Mouse (Mus musculus): ENCODE results near the gene Gm12166. TPM values are rescaled to one million over a fixed set of nuclear protein-coding genes. Genes with fewer than 3 reads are reported as not detected.

The Gm12166 gene
- polyA plus RNA-seq, 1 experiment from 2014 or later, result 4.1 TPM

- Histone ChIP-seq H3K27me3 (replicated peaks; ENCODE audit: control insufficient read depth, insufficient read depth, low read length) (no peaks in the 10 kb centered on the region), H3K27ac (replicated peaks; ENCODE audit: low read depth, low read length) (no peak overlapping the region), H3K9me3 (ENCODE audit: control insufficient read depth, low read length) (no peaks in the 10 kb centered on the region), H3K36me3 (ENCODE audit: control insufficient read depth, insufficient read depth, low read length) (peaks cover 12% of the 10 kb centered on the region), H3K4me1 (ENCODE audit: control insufficient read depth, insufficient read depth, low read length) (peaks cover 17% of the 10 kb centered on the region; the same call in 1 of the 2 replicates), H3K4me2 (ENCODE audit: low read depth, low read length) (no peak overlapping the region), H3K4me3 (ENCODE audit: low read depth, low read length) (no peak overlapping the region), H3K9ac (ENCODE audit: low read depth, low read length) (no peak overlapping the region)
- DNase-seq (ENCODE audit: low spot score) (no peak), ATAC-seq (ENCODE audit: low read depth) (no peak)
- WGBS, result 81% methylated on average over 6 of the region's 6 CpGs
Measured at GRCm38 (mm10) chr11:46061776-46062445, 9.8 kb upstream of the Gm12166 start.

DNA sequence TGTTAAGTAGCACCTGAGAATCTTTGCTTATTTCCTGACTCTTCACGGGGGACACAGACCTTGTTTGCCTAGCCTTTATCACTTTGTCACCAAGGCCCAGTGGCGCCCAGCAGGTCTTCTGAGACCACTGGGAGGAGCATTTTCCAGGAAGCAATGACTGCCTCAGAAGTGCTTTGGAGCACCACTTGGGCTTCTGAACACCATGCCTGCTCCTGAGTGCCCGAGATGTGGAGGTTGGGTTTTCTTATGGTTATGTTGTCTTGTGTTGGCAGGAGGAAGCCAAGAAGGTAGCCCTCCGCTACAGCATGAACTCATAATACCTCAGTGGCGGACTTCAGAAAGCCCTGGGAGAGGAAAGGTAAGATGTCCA is 8.5 kb upstream of the Gm12166 start:
- no peak overlapping the region for H3K9ac ChIP-seq (ENCODE audit: low read depth, low read length)
- H3K4me2 ChIP-seq (ENCODE audit: low read depth, low read length), result no peak overlapping the region
- DNase-seq (ENCODE audit: low spot score) (no peak), ATAC-seq (ENCODE audit: low read depth) (no peak)
- H3K36me3 ChIP-seq (ENCODE audit: control insufficient read depth, insufficient read depth, low read length), result peaks cover 12% of the 10 kb centered on the region
- peaks cover 13% of the 10 kb centered on the region for H3K4me1 ChIP-seq (ENCODE audit: control insufficient read depth, insufficient read depth, low read length)
- H3K9me3 ChIP-seq (ENCODE audit: control insufficient read depth, low read length), result no peaks in the 10 kb centered on the region
- H3K4me3 ChIP-seq (ENCODE audit: low read depth, low read length), result no peak overlapping the region
- H3K27me3 ChIP-seq (replicated peaks; ENCODE audit: control insufficient read depth, insufficient read depth, low read length), result no peaks in the 10 kb centered on the region
- H3K27ac ChIP-seq (replicated peaks; ENCODE audit: low read depth, low read length), result no peak overlapping the region
- WGBS, result 78% methylated on average over 5 of the region's 5 CpGs

DNA sequence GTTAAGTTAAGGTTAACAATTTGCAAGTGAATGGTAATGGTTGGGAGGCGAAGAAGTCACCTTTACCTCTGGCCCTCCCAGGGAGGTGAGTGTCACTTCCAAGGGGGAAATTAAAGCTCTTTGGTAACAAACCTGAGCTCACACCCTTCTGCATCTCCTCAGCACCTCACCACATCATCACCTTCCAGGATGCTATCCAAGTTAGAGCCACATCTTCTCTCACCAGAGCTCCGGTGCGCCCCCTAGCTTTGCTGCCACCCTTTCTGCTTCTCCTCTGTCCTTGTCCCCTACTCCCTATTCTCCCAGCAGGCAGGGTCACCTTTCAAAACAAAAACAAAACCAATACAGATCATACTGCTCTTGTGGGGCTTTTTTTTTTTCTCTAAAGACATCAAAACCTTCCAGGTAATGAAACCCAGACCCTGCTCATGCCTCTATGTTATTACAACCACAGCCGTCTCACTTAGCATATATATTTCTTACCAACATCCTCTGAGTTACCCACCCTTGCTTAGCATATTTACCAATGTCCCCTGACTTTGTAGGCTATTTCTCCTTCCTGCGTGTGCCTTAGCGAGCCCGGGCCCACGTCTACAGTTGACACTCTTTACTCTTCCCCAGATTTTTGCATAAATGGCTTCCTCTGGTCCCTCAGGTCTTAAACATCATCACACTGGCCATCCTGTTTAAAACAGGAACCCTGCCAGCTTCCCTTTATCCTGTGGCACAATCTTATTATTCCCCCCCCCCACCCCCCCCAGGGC is 7.9 kb upstream of the Gm12166 start:
- peaks cover 12% of the 10 kb centered on the region for H3K36me3 ChIP-seq (ENCODE audit: control insufficient read depth, insufficient read depth, low read length)
- H3K27ac ChIP-seq (replicated peaks; ENCODE audit: low read depth, low read length), result no peak overlapping the region
- ATAC-seq (ENCODE audit: low read depth), result no peak

DNA sequence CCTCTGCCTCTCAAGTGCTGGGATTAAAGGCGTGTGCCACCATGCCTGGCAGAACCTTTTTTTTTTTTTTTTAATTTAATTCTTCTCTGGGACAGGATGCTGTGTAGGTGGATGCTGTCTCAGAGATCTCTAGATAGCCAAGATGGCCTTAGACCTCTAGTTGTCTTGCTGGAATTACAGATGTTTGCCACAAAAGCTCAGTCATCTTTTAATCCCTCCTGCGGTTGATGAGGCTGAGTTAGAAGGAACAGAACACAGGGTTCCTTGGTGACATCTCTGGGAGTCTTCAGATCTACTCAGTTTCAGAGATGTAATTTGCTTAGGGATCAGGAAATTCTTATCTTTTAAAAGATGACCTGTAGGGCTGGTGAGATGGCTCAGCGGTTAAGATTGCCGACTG is 6.8 kb upstream of the Gm12166 start:
- H3K9me3 ChIP-seq (ENCODE audit: control insufficient read depth, low read length), result no peaks in the 10 kb centered on the region
- peaks cover 9% of the 10 kb centered on the region for H3K4me1 ChIP-seq (ENCODE audit: control insufficient read depth, insufficient read depth, low read length)
- no peak overlapping the region for H3K27ac ChIP-seq (replicated peaks; ENCODE audit: low read depth, low read length)
- peaks cover 5% of the 10 kb centered on the region; the same call in 1 of the 2 replicates for H3K36me3 ChIP-seq (ENCODE audit: control insufficient read depth, insufficient read depth, low read length)
- DNase-seq (ENCODE audit: low spot score) (no peak), ATAC-seq (ENCODE audit: low read depth) (no peak)
- no peak overlapping the region for H3K9ac ChIP-seq (ENCODE audit: low read depth, low read length)
- no peaks in the 10 kb centered on the region for H3K27me3 ChIP-seq (replicated peaks; ENCODE audit: control insufficient read depth, insufficient read depth, low read length)
- no peak overlapping the region for H3K4me3 ChIP-seq (ENCODE audit: low read depth, low read length)
- 92% methylated on average over 4 of the region's 4 CpGs for WGBS
- H3K4me2 ChIP-seq (ENCODE audit: low read depth, low read length), result no peak overlapping the region

More for the DNA sequence above, 7.9 kb upstream of the Gm12166 start:
- WGBS, result 61% methylated on average over 8 of the region's 8 CpGs
- Histone ChIP-seq H3K4me1 (ENCODE audit: control insufficient read depth, insufficient read depth, low read length) (peaks cover 12% of the 10 kb centered on the region), H3K4me2 (ENCODE audit: low read depth, low read length) (no peak overlapping the region), H3K4me3 (ENCODE audit: low read depth, low read length) (no peak overlapping the region), H3K9ac (ENCODE audit: low read depth, low read length) (no peak overlapping the region), H3K27me3 (replicated peaks; ENCODE audit: control insufficient read depth, insufficient read depth, low read length) (no peaks in the 10 kb centered on the region), H3K9me3 (ENCODE audit: control insufficient read depth, low read length) (no peaks in the 10 kb centered on the region)
- DNase-seq (ENCODE audit: low spot score), result no peak

- H3K9ac ChIP-seq (ENCODE audit: low read depth, low read length), result peak overlapping the region; percentile 81; the same call in 1 of the 2 replicates
- no peaks in the 10 kb centered on the region for H3K9me3 ChIP-seq (ENCODE audit: control insufficient read depth, low read length)
- 48% methylated on average over 9 of the region's 9 CpGs for WGBS
- DNase-seq (ENCODE audit: low spot score) (no peak), ATAC-seq (ENCODE audit: low read depth) (no peak)
- H3K4me3 ChIP-seq (ENCODE audit: low read depth, low read length), result peak overlapping the region; percentile 67
- 0 out of 2 replicates have a peak overlapping the region, but pooled peaks have one; percentile 83 for H3K27ac ChIP-seq (replicated peaks; ENCODE audit: low read depth, low read length)
- H3K27me3 ChIP-seq (replicated peaks; ENCODE audit: control insufficient read depth, insufficient read depth, low read length), result no peaks in the 10 kb centered on the region
- peak overlapping the region; percentile 62 for H3K4me2 ChIP-seq (ENCODE audit: low read depth, low read length)
- H3K4me1 ChIP-seq (ENCODE audit: control insufficient read depth, insufficient read depth, low read length), result peaks cover 9% of the 10 kb centered on the region
- H3K36me3 ChIP-seq (ENCODE audit: control insufficient read depth, insufficient read depth, low read length), result peaks cover 5% of the 10 kb centered on the region; the same call in 1 of the 2 replicates
Measured at GRCm38 (mm10) chr11:46058011-46058410, 5.9 kb upstream of the Gm12166 start.

DNA sequence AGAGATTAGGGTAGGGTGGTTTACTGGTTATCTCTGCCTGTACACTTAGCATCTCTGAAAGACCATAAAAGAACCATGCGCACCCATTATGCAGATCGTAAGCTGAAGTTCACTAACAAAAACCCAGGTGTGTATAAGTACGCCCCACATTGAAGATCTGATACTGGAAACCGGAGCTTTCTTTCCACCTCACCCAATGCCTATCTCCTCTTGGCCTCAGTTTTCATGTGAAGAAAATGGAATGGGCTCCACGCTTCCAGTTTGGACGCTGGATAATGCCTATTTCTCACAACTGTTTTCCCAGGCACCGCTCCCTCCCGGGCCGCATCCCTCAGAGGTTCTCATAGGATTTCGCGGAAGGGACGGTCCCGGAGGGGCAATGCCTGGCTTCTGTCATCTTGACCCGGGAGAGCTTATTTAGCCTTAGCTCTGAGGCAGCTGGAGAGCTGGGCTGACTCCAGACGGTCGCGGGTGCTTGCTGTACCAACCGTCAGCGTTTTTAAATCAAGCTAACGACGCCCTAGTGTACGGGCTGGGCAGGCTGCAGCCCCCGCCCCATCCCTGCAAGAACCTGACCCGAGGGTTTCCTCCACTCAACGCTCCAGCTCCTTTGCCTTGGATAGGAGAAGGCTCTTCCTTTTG is 4.8 kb upstream of the Gm12166 start:
- Histone ChIP-seq H3K9me3 (ENCODE audit: control insufficient read depth, low read length) (no peaks in the 10 kb centered on the region), H3K36me3 (ENCODE audit: control insufficient read depth, insufficient read depth, low read length) (peaks cover 5% of the 10 kb centered on the region; the same call in 1 of the 2 replicates), H3K4me3 (ENCODE audit: low read depth, low read length) (peak overlapping the region; percentile 67), H3K27me3 (replicated peaks; ENCODE audit: control insufficient read depth, insufficient read depth, low read length) (no peaks in the 10 kb centered on the region), H3K27ac (replicated peaks; ENCODE audit: low read depth, low read length) (peak overlapping the region; percentile 83), H3K4me1 (ENCODE audit: control insufficient read depth, insufficient read depth, low read length) (peaks cover 9% of the 10 kb centered on the region), H3K9ac (ENCODE audit: low read depth, low read length) (peak overlapping the region; percentile 81), H3K4me2 (ENCODE audit: low read depth, low read length) (peak overlapping the region; percentile 62)
- WGBS, result 2% methylated on average over 25 of the region's 25 CpGs
- ATAC-seq (ENCODE audit: low read depth), result no peak
- peak; percentile 68 for DNase-seq (ENCODE audit: low spot score)

DNA sequence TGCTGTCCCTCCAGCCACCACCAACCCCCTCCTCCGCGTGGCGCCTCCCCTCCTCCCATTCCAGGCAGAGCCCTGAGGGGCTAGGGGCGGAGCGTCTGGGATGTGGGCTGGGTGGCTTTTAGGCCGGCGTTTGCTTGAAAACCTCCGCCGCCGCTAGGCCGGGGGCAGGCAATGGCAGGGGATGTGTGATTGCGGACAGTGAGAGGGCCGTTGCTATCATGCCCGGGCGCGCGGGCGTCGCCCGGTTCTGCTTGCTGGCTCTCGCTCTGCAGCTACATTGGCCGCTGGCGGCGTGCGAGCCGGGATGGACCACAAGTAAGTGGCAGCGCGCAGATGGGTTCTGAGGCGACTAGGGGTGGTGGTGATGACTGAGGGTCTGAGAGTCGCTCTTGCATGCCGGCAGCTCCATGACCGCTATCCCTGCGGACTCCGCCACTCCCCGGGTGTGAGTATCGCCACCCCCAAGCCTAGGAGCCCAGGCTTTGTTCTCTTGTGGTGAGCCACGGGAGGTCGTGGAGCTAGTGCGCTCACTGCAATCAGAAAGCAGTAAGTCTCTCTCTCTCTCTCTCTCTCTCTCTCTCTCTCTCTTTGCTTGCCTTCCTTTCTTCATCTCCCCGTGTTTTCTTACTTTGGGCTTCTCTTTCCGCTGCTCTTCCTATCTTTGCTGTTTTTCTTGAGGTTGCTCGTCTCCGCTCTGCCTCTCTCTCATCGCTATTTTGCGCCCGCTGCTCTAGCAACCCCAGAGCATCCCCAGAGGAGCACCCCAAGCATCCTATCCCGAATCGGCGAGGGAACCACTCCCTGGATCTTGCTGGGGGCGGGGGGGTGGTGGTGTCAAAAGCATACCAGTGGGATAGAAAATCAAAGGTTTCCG is 4.0 kb upstream of the Gm12166 start, which contains the start of gene Adam19:
TSS of gene Adam19 (plus strand) at position 97 of the 874 bp plus-strand sequence.
- Histone ChIP-seq H3K9ac (ENCODE audit: low read depth, low read length) (peak within 1 kb of the TSS; percentile 81), H3K4me1 (ENCODE audit: control insufficient read depth, insufficient read depth, low read length) (peaks cover 9% of the 10 kb centered on the region), H3K9me3 (ENCODE audit: control insufficient read depth, low read length) (no peaks in the 10 kb centered on the region), H3K4me2 (ENCODE audit: low read depth, low read length) (peak within 1 kb of the TSS; percentile 62), H3K4me3 (ENCODE audit: low read depth, low read length) (peak within 1 kb of the TSS; percentile 67), H3K36me3 (ENCODE audit: control insufficient read depth, insufficient read depth, low read length) (peaks cover 5% of the 10 kb centered on the region; the same call in 1 of the 2 replicates), H3K27ac (replicated peaks; ENCODE audit: low read depth, low read length) (peak within 1 kb of the TSS; percentile 83), H3K27me3 (replicated peaks; ENCODE audit: control insufficient read depth, insufficient read depth, low read length) (no peaks in the 10 kb centered on the region)
- DNase-seq (ENCODE audit: low spot score), result peak; percentile 93
- under 1% methylated on average over 37 of the region's 51 CpGs for WGBS
- ATAC-seq (ENCODE audit: low read depth), result peak; percentile 87

Measured in embryonic facial prominence, embryonic 14.5 days (tissue).